ENCODE assay signal across 14 mouse cellular contexts in the genomic region with DNA sequence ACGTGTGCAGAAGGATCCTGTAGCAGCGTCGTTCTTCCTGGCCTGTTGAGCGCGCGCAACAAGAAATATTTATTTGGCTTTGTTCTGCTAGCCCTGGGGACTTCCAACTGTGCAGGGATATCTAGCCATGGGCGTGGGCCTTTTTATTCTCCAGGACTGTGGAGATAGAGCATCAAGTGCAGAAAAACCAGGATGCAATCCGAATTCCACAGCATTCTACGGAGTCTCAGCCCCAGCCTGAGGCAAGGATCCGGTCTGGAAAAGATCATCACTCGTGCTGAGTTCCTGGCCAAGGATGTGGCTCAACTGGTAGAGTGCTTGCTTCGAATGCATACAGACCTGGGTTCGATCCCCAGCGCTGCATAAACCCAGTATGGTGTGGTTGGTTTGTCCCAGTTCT.
"Had no signal": no experiment of that assay in that cellular context is flagged by ENCODE, and none has a peak within 500 bp of the region (broad histone marks: within the 10 kb centered on the region; RNA-seq: fewer than 3 reads in every experiment).

No protein-coding gene starts in this region.

- H3K4me3 ChIP-seq: megakaryocyte, embryonic 14.5 days; midbrain, embryonic 13.5 days; midbrain, embryonic 15.5 days; neural tube, embryonic 12.5 days; stomach, embryonic 15.5 days had no signal

- H3K4me2 ChIP-seq: lung, embryonic 14.5 days; midbrain, embryonic 11.5 days; midbrain, embryonic 13.5 days; midbrain, embryonic 15.5 days; neural tube, embryonic 12.5 days; stomach, embryonic 15.5 days had no signal

- H3K9me3 ChIP-seq: megakaryocyte, embryonic 14.5 days; midbrain, embryonic 13.5 days; midbrain, embryonic 15.5 days; neural tube, embryonic 12.5 days; stomach, embryonic 15.5 days had no signal

- DNase-seq: lung, adult 18-20 months; lung, embryonic 14.5 days; lung, postnatal 10 days; lung, postnatal 4 days; right cerebral cortex, postnatal 14 days; thymus, adult 2 months; thymus, postnatal 25 days had no signal

- ATAC-seq: midbrain, embryonic 15.5 days had no signal

- H3K27ac ChIP-seq: midbrain, embryonic 13.5 days; midbrain, embryonic 15.5 days; neural tube, embryonic 12.5 days; stomach, embryonic 15.5 days; stomach, postnatal 0 days had no signal

- H3K36me3 ChIP-seq: midbrain, embryonic 13.5 days; midbrain, embryonic 15.5 days; neural tube, embryonic 12.5 days; stomach, embryonic 15.5 days had no signal

- H3K27me3 ChIP-seq: neural tube, embryonic 12.5 days; stomach, embryonic 15.5 days had no signal

- H3K9ac ChIP-seq: lung, embryonic 14.5 days; midbrain, embryonic 13.5 days; midbrain, embryonic 15.5 days; neural tube, embryonic 12.5 days; stomach, embryonic 15.5 days had no signal

- H3K4me1 ChIP-seq: neural tube, embryonic 12.5 days had no signal
